ENCODE assay signal across 8 mouse cellular contexts in the genomic region with DNA sequence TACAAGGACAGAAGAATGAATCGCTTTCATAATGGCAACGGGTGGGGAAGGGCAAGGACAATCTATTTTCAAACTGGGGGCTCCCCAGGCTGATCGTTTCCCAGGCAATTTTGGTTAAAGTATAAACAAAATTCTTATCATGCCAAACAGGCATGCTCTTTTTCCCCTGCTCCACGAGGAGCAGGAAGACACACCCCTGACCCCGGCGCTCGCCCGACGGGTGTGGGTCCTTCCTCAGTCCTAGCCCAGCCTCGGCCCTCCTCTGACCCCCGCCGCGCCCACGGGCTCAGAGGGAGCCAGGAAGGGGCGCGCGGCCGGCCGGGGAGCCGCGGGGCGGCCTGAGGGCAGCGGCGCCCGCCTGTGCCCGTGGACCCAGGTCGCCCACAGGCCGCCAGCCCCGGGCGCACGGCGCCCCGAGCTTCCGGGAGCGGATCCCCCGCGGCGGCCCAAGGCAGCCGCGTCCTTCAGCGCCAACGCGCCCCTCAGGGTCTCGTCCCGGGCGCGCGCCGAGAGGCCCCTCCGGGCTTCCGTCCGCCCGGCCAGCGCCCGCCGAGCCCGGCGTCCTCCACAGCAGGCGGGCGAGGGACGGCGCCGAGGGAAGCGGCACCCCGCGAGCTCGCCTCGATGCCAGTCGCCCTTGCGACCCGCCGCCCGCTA. TPM values are rescaled to one million over a fixed set of nuclear protein-coding genes. Genes with fewer than 3 reads are reported as not detected.
DNase-seq lines count a peak whose midpoint lies in the region; ATAC-seq and TF ChIP-seq lines count a peak whose summit lies in the region.

No protein-coding gene starts in this region.

- ATAC-seq in embryonic facial prominence, embryonic 13.5 days (ENCODE audit: insufficient number of reproducible peaks, insufficient read depth, low FRiP score, low TSS enrichment, low read depth) = peak; percentile 78
- ATAC-seq in heart, embryonic 11.5 days (replicated peaks; ENCODE audit: insufficient number of reproducible peaks, low FRiP score, low TSS enrichment) = peak; percentile 89
- ATAC-seq in lung, embryonic 16.5 days (ENCODE audit: low read depth) = peak; percentile 88

- intact Hi-C loops in left cerebral cortex, postnatal 14 days (cut with DNase I) = loop anchor here (5.0 kb wide), 1 partner anchor 46 kb away; no protein-coding TSS in a partner anchor

- peak overlapping the region; percentile 90 to 94 for H3K4me3 ChIP-seq in ES-E14 (ENCODE audit: insufficient read depth in 1 of 2, low read depth in 1 of 2, low read length in 2 of 2, poor library complexity in 1 of 2, severe bottlenecking in 1 of 2)
- peak overlapping the region; percentile 94 for H3K4me3 ChIP-seq in embryonic facial prominence, embryonic 13.5 days
- H3K4me3 ChIP-seq in heart, embryonic 11.5 days (ENCODE audit: low read depth, low read length) = peak overlapping the region; percentile 99
- peak overlapping the region; percentile 90 for H3K4me3 ChIP-seq in lung, embryonic 16.5 days (ENCODE audit: low read length)

- H3K27me3 ChIP-seq in embryonic facial prominence, embryonic 13.5 days = no peaks in the 10 kb centered on the region
- no peaks in the 10 kb centered on the region for H3K27me3 ChIP-seq in heart, embryonic 11.5 days (ENCODE audit: control insufficient read depth, insufficient read depth, low read length)
- no peaks in the 10 kb centered on the region for H3K27me3 ChIP-seq in lung, embryonic 16.5 days (ENCODE audit: control insufficient read depth, insufficient read depth, low read depth, low read length)

- peak overlapping the region; percentile 49 for H3K27ac ChIP-seq in ES-E14 (ENCODE audit: insufficient read depth, low read depth, low read length, poor library complexity, severe bottlenecking)
- H3K27ac ChIP-seq in embryonic facial prominence, embryonic 13.5 days = peak overlapping the region; percentile 81
- H3K27ac ChIP-seq in heart, embryonic 11.5 days (ENCODE audit: low read depth, low read length) = peak overlapping the region; percentile 99
- peak overlapping the region; percentile 95 for H3K27ac ChIP-seq in lung, embryonic 16.5 days (ENCODE audit: low read length)

- peak overlapping the region; percentile 88 for H3K9ac ChIP-seq in ES-E14 (ENCODE audit: insufficient read depth, low read depth, low read length, poor library complexity, severe bottlenecking)
- H3K9ac ChIP-seq in embryonic facial prominence, embryonic 13.5 days = peak overlapping the region; percentile 91
- peak overlapping the region; percentile 94 for H3K9ac ChIP-seq in heart, embryonic 11.5 days (ENCODE audit: low read depth, low read length)
- H3K9ac ChIP-seq in lung, embryonic 16.5 days (ENCODE audit: low read length) = peak overlapping the region; percentile 91

- under 1% methylated on average over 48 of the region's 73 CpGs for WGBS in embryonic facial prominence, embryonic 13.5 days
- WGBS in heart, embryonic 11.5 days (ENCODE audit: insufficient replicate concordance) = under 1% methylated on average over 63 of the region's 73 CpGs
- 1% methylated on average over 41 of the region's 73 CpGs for WGBS in lung, embryonic 16.5 days

- peak overlapping the region; percentile 75 for H3K4me2 ChIP-seq in embryonic facial prominence, embryonic 13.5 days
- peak overlapping the region; percentile 66 for H3K4me2 ChIP-seq in heart, embryonic 11.5 days
- peak overlapping the region; percentile 81 for H3K4me2 ChIP-seq in lung, embryonic 16.5 days (ENCODE audit: low read depth, low read length)

- H3K4me1 ChIP-seq in ES-E14 (ENCODE audit: control insufficient read depth in 2 of 2, insufficient read depth in 2 of 2, low read length in 2 of 2, poor library complexity in 1 of 2) = peaks cover 2 to 5% of the 10 kb centered on the region in 2 experiments
- peaks cover 13% of the 10 kb centered on the region for H3K4me1 ChIP-seq in embryonic facial prominence, embryonic 13.5 days
- peaks cover 17% of the 10 kb centered on the region for H3K4me1 ChIP-seq in heart, embryonic 11.5 days (ENCODE audit: control insufficient read depth, insufficient read depth, low read length)
- peaks cover 21% of the 10 kb centered on the region for H3K4me1 ChIP-seq in lung, embryonic 16.5 days (replicated peaks; ENCODE audit: control insufficient read depth, insufficient read depth, low read length)

- DNase-seq in ES-E14 (ENCODE audit: low read depth, low spot score) = peak; percentile 24
- peak; percentile 85 for DNase-seq in adrenal gland, adult 2 months
- peak; percentile 67 to 79 for DNase-seq in kidney, adult 8-10 months
- peak; percentile 35 for DNase-seq in right cerebral cortex, postnatal 4 days
- no peak for DNase-seq in left cerebral cortex, postnatal 14 days (ENCODE audit: low spot score in 2 of 2)

- in situ Hi-C loops in ES-E14 (cut with MboI; ENCODE audit: low sequenced_read_pairs in 2 of 2, unreplicated experiment in 2 of 2) = no loop called here

- no peaks in the 10 kb centered on the region for H3K9me3 ChIP-seq in ES-E14 (ENCODE audit: control insufficient read depth, insufficient read depth, low read depth, low read length)
- no peaks in the 10 kb centered on the region for H3K9me3 ChIP-seq in embryonic facial prominence, embryonic 13.5 days
- H3K9me3 ChIP-seq in heart, embryonic 11.5 days (replicated peaks; ENCODE audit: control insufficient read depth, low read length) = no peaks in the 10 kb centered on the region
- H3K9me3 ChIP-seq in lung, embryonic 16.5 days (ENCODE audit: control insufficient read depth, low read length) = no peaks in the 10 kb centered on the region

- H3K36me3 ChIP-seq in ES-E14 (ENCODE audit: control insufficient read depth, insufficient read depth, low read length, poor library complexity, severe bottlenecking) = no peaks in the 10 kb centered on the region
- no peaks in the 10 kb centered on the region for H3K36me3 ChIP-seq in embryonic facial prominence, embryonic 13.5 days
- no peaks in the 10 kb centered on the region for H3K36me3 ChIP-seq in heart, embryonic 11.5 days (ENCODE audit: control insufficient read depth, insufficient read depth, low read length)
- H3K36me3 ChIP-seq in lung, embryonic 16.5 days (ENCODE audit: control insufficient read depth, insufficient read depth, low read length) = no peaks in the 10 kb centered on the region

TF ChIP-seq in ES-E14, 5 proteins besides CTCF, POLR2A, EP300 and RAD21:
- no peak for TF ChIP-seq ZNF384 (IDR thresholded peaks at IDR 0.05; ENCODE audit: low read depth, low read length)
- TF ChIP-seq ZC3H11A (IDR thresholded peaks at IDR 0.05; ENCODE audit: borderline replicate concordance, low read depth, low read length) = no peak
- no peak for TF ChIP-seq CHD2 (IDR thresholded peaks at IDR 0.05; ENCODE audit: low read depth, low read length)
- TF ChIP-seq MAFK (IDR thresholded peaks at IDR 0.05; ENCODE audit: insufficient read depth, low read depth, low read length) = no peak
- no peak; the same call in 1 of the 2 replicates for TF ChIP-seq HCFC1 (IDR thresholded peaks at IDR 0.05; ENCODE audit: borderline replicate concordance, insufficient read depth, low read length)

RNA-seq across cellular contexts. Expression of a gene that starts 0.4 kb away (rescaled TPM):
- 29.0 and 33.6 TPM in 2 replicates for total RNA-seq in ES-E14 (2012; rRNA removed)
- 10 to 100 TPM; 57.9 to 68.4 TPM for total RNA-seq in adrenal gland, adult 2 months (2021)
- 40.3 and 44.5 TPM in 2 replicates for polyA plus RNA-seq in adrenal gland, adult 2 months (2012; rRNA removed)
- 22.3 and 23.6 TPM in 2 replicates for polyA plus RNA-seq in embryonic facial prominence, embryonic 13.5 days (2015; fragmentation: Nextera tagmentation; extraction: Ambion mirVana)
- 46.2 and 56.2 TPM in 2 replicates for polyA plus RNA-seq in heart, embryonic 11.5 days (2014; fragmentation: Nextera tagmentation; extraction: Ambion mirVana)
- polyA plus RNA-seq in lung, embryonic 16.5 days (2015; fragmentation: Nextera tagmentation; extraction: Ambion mirVana) = 57.6 and 63.8 TPM in 2 replicates
- 10 to 100 TPM; 40.2 to 49.3 TPM for total RNA-seq in left cerebral cortex, postnatal 14 days (2021)

Comparison
In these comparisons a context has a peak if more than half of its experiments do, and no peak if none do; other contexts are left out.
1. DNase-seq: peak in ES-E14 (single experiment), adrenal gland, adult 2 months (single experiment), kidney, adult 8-10 months (2 of 2) and right cerebral cortex, postnatal 4 days (single experiment); none in left cerebral cortex, postnatal 14 days (0 of 2).
2. H3K27ac ChIP-seq: peak in every context shown above with its lines; median percentile 99 in heart, embryonic 11.5 days; 95 in lung, embryonic 16.5 days; 81 in embryonic facial prominence, embryonic 13.5 days; 49 in ES-E14.
3. Peak in every context shown above with its lines, with median percentiles within 50 percentile points of each other: H3K4me3 ChIP-seq, H3K9ac ChIP-seq, ATAC-seq and H3K4me2 ChIP-seq.